Mouse (Mus musculus): Measurements from ENCODE around the gene Nr2c2ap. TPM values are rescaled to one million over a fixed set of nuclear protein-coding genes. Genes with fewer than 3 reads are reported as not detected.

Nr2c2ap gene
- polyA plus RNA-seq, 1 experiment from 2014 or later: 25.1 TPM

DNA sequence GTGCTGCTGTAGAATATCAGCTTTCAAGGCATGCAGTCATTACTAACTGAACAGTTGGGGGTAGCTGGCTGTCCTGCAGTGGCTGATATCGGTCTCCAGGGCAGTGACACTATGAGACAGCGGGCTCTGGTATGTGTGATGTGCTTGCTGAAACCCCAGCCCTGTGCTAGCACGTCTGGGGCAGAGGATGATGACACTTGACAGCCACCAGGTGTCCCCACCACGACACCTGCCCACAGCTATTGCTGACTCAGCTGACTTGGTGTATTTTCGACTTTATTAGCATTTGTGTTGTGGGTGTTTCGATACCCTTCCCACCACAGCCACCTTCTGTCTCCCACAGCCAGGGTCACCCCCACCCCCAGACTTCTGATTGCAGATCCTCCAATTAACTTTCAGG is 26.6 kb upstream of the Nr2c2ap start:
- Histone ChIP-seq H3K27ac (no peak overlapping the region), H3K4me1 (no peaks in the 10 kb centered on the region), H3K4me3 (no peak overlapping the region), H3K27me3 (peaks cover 35% of the 10 kb centered on the region), H3K4me2 (replicated peaks) (no peak overlapping the region), H3K36me3 (no peaks in the 10 kb centered on the region), H3K9me3 (no peaks in the 10 kb centered on the region), H3K9ac (no peak overlapping the region)
- WGBS: 14% methylated on average over 6 of the region's 6 CpGs
- no peak for ATAC-seq (ENCODE audit: low FRiP score, low read depth)

DNA sequence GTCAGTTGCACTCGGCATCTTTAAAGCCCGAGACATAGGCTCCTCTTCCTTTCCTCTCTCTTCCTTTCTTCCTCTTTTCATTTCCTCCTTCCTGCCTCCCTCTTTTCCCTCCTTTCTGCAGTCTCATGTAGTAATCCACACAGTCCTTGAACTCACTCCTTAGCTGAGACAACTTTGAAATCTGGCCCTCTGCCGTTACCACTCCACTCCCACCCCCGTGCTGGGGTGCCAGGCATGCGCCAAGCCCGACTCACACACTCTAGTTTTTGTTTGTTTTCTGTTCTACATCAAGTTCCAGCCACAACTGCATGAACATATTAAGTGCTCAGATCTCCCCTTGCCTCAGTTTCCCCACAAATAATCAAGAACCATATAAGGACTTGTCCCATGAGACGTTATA is 26.2 kb upstream of the Nr2c2ap start:
- H3K4me1 ChIP-seq: no peaks in the 10 kb centered on the region
- no peak overlapping the region for H3K4me2 ChIP-seq (replicated peaks)
- peaks cover 40% of the 10 kb centered on the region for H3K27me3 ChIP-seq
- H3K36me3 ChIP-seq: no peaks in the 10 kb centered on the region
- H3K4me3 ChIP-seq: no peak overlapping the region
- H3K9ac ChIP-seq: no peak overlapping the region
- no peak overlapping the region for H3K27ac ChIP-seq
- no peaks in the 10 kb centered on the region for H3K9me3 ChIP-seq
- WGBS: 77% methylated on average over 7 of the region's 7 CpGs
- no peak for ATAC-seq (ENCODE audit: low FRiP score, low read depth)

DNA sequence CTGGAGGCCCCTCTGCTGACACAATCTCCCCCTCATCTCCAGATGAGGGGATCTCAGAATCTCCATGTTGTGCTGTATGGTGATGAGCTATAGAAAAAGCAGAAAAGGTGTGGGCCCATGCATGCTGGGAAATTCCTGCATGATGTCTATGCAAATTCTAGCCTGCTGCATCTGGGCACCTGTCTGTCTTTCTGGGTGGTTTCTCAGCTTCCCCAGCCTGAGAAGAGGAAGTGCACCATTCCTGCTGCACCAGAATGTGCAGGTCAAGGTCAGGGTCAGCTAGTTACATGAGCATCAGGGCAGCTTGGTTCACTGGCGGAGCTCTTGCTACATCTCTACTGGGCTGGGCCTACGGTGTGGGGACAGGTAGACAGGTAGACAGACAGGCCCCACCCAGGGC is 20.7 kb upstream of the Nr2c2ap start:
- Histone ChIP-seq H3K9ac (no peak overlapping the region), H3K4me3 (no peak overlapping the region), H3K4me2 (replicated peaks) (no peak overlapping the region), H3K36me3 (no peaks in the 10 kb centered on the region), H3K27ac (no peak overlapping the region), H3K9me3 (no peaks in the 10 kb centered on the region), H3K4me1 (peaks cover 11% of the 10 kb centered on the region; the same call in 1 of the 2 replicates), H3K27me3 (peaks cover 90% of the 10 kb centered on the region)
- ATAC-seq (ENCODE audit: low FRiP score, low read depth): no peak
- 87% methylated on average over 2 of the region's 2 CpGs for WGBS

DNA sequence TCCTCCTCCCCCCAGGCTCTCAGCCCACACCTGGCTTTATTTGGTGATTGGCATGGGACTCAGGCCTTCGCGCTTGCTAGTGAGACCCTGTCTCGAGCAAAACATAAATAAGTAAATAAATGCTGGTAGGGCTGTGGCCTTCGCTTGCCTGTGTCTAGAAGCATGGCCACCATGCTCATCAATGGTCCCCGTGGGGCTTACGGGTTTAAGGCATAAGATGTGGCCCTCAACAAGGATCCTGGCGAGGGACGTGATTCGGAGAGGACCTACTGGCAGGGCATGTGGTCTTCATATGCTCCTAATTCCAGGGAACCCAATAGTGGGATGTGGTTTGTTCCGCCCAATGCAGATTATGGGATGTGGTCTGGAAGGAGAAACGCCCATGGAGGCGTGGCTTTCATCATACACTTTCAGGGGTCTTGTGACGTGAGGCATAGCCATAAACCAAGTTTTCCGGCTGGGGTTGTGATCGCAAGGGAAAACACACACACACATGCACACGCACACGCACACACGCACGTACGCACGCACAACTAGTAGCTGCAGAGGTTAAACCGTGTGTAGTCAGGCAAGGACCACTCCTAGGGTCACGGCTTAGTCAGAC is 19.8 kb upstream of the Nr2c2ap start:
- H3K4me1 ChIP-seq: peaks cover 11% of the 10 kb centered on the region; the same call in 1 of the 2 replicates
- H3K9ac ChIP-seq: no peak overlapping the region
- H3K4me2 ChIP-seq (replicated peaks): peak overlapping the region; percentile 32; the same call in 1 of the 2 replicates
- no peaks in the 10 kb centered on the region for H3K9me3 ChIP-seq
- H3K27me3 ChIP-seq: peaks cover 98% of the 10 kb centered on the region
- no peak overlapping the region for H3K27ac ChIP-seq
- no peaks in the 10 kb centered on the region for H3K36me3 ChIP-seq
- ATAC-seq (ENCODE audit: low FRiP score, low read depth): no peak
- WGBS: 43% methylated on average over 23 of the region's 23 CpGs
- H3K4me3 ChIP-seq: 0 out of 2 replicates have a peak overlapping the region, but pooled peaks have one; percentile 3

DNA sequence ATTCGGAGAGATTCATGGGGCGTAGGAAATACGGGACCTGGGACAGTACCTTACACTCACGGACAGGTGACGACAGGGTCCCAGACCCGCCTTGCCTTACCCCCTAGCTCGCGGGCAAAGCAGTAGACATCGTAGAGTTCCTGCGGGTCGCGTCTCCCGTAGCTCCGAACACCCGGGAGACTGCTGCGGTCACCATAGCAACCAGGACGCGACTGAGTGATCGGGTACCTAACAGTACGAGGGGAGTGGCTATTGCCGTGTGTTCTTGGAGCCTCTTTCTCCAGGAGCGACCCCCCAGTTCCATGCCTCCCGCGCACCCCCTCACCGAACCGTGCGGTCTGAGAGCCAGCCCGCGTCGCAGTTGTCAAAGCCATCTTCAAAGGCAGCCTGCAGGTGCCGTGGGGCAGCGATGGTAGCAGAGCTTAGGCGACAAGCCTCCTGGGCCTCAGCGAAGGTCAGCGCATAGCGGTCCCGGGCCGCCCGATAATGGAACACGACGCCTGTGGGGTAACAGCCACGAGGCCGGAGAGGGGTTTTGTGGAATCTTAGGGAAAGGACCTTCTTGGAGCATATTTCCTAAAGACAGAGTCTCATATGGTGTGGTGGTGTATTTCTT is 18.6 kb upstream of the Nr2c2ap start:
- Histone ChIP-seq H3K9me3 (no peaks in the 10 kb centered on the region), H3K9ac (no peak overlapping the region), H3K27ac (no peak overlapping the region), H3K36me3 (no peaks in the 10 kb centered on the region), H3K4me2 (replicated peaks) (no peak overlapping the region), H3K4me1 (peaks cover 11% of the 10 kb centered on the region; the same call in 1 of the 2 replicates), H3K27me3 (peaks cover 99% of the 10 kb centered on the region), H3K4me3 (no peak overlapping the region)
- WGBS: 7% methylated on average over 43 of the region's 43 CpGs
- ATAC-seq (ENCODE audit: low FRiP score, low read depth): no peak

DNA sequence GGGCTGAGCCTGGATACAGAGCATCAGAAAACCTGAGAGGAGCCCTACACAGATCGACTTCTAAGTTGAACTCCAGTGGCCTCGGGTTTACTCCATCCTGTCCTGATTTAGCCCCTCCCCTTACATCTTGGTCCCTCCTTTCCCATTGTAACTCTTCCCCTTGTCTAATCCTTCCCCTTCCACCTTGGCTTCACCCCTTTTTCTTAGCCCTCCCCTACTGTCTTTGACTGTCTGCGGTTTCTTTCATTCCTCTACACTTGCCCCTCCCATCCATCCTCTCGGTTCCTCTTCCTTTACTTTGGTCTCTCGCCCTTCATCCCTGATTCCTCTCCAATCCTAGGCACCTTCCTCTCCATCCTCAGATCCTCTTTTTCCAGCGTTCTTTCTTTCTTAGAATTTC is 16.6 kb upstream of the Nr2c2ap start:
- Histone ChIP-seq H3K27ac (no peak overlapping the region), H3K36me3 (no peaks in the 10 kb centered on the region), H3K9ac (no peak overlapping the region), H3K9me3 (no peaks in the 10 kb centered on the region), H3K4me3 (no peak overlapping the region), H3K4me1 (peaks cover 11% of the 10 kb centered on the region; the same call in 1 of the 2 replicates), H3K27me3 (peaks cover 100% of the 10 kb centered on the region), H3K4me2 (replicated peaks) (no peak overlapping the region)
- 21% methylated on average over 6 of the region's 6 CpGs for WGBS
- no peak for ATAC-seq (ENCODE audit: low FRiP score, low read depth)

DNA sequence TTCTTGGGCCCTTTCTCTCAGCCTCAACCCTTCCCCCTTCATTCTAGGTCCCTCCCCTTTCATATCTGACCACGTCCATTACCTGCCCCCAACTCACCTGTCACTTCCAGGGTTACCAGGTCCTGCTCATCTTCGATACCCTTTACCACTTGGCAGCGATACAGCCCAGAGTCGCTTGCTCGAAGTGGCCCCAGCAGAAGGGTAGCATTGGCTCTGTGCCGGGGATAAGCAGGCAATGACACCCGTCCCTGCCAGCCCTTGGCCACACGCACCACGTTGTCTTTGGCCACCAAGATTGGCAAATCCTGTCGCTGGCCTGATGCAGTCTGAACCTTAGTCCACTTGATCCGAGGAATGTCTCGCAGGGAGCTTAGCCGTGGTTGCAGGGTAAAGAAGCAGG is 16.2 kb upstream of the Nr2c2ap start:
- Histone ChIP-seq H3K27me3 (peaks cover 100% of the 10 kb centered on the region), H3K9ac (no peak overlapping the region), H3K4me2 (replicated peaks) (no peak overlapping the region), H3K36me3 (no peaks in the 10 kb centered on the region), H3K4me3 (no peak overlapping the region), H3K4me1 (peaks cover 11% of the 10 kb centered on the region; the same call in 1 of the 2 replicates), H3K27ac (no peak overlapping the region), H3K9me3 (no peaks in the 10 kb centered on the region)
- ATAC-seq (ENCODE audit: low FRiP score, low read depth): no peak
- 68% methylated on average over 13 of the region's 13 CpGs for WGBS

DNA sequence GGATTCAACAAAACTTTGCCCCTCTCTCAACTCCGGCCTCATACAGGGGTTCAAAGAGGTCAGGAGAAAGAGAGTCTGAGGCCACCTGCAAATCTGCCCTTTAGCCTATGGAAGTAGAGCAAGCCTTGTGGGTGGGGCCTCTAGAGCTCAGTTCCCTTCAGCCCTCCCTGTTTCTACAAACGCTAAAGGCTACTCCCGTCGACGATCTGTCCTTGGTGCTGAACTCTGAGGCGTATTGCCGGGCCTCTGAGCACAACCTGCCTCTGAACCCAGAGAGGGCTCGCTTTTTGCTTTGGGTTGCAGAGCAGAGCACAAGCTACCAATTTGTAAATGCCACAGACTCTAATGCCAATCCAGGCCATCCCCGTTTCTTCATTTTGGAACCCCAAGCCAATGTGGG is 13.5 kb upstream of the Nr2c2ap start:
- ATAC-seq (ENCODE audit: low FRiP score, low read depth): no peak
- H3K27me3 ChIP-seq: peaks cover 98% of the 10 kb centered on the region
- WGBS: 5% methylated on average over 9 of the region's 9 CpGs
- no peak overlapping the region for H3K27ac ChIP-seq
- H3K4me2 ChIP-seq (replicated peaks): no peak overlapping the region
- H3K9me3 ChIP-seq: no peaks in the 10 kb centered on the region
- H3K36me3 ChIP-seq: no peaks in the 10 kb centered on the region
- no peak overlapping the region for H3K9ac ChIP-seq
- H3K4me3 ChIP-seq: no peak overlapping the region
- peaks cover 7% of the 10 kb centered on the region; the same call in 1 of the 2 replicates for H3K4me1 ChIP-seq

DNA sequence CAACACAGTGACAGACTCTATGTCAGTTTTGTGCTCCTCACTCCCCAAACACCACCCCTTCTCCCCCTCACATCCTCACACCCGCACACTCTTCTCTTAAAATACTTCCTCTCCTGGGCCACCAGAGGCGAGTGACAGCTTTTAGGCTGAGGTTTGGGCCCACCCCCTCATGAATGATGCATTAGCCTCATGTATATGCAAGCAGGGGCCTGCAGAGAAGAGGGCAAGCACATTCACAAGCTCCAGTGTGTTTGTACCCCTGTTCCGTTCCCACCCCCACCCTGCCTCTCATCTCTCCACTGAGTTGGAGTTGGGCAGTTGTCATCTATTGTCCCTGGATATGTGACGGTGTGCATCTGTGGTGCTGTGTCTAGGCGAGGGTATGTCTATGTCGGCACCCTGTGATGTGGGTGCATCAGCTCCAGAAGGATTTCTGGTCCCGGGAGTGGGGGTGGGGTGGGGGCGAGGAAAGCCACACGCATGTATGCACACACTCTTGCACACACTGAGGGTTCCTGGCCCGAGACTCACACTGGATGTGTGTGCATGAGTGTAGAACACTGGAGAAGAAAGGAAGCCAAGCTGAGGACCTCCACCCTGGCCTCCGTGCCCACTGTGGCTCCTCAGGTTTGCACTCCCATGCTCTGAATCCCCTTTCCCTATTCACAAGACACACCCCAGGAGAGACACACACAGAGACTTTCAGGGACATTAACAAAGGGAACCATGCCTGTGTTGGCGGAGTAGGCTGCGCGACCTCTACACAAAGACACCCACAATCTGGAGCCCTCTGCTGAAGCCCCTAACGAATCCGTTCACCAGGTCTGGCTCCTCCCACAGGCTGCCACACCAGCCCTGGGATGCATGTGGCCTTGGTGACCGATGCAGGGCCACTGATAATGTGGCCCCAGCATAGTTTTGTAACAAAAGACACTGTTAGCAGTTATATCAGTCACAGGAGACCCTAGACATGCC is 12.1 kb upstream of the Nr2c2ap start:
- Histone ChIP-seq H3K9me3 (no peaks in the 10 kb centered on the region), H3K27ac (no peak overlapping the region), H3K36me3 (no peaks in the 10 kb centered on the region), H3K4me2 (replicated peaks) (no peak overlapping the region), H3K9ac (no peak overlapping the region), H3K27me3 (peaks cover 88% of the 10 kb centered on the region), H3K4me3 (no peak overlapping the region), H3K4me1 (peaks cover 6% of the 10 kb centered on the region; the same call in 1 of the 2 replicates)
- ATAC-seq (ENCODE audit: low FRiP score, low read depth): no peak
- 7% methylated on average over 17 of the region's 17 CpGs for WGBS

DNA sequence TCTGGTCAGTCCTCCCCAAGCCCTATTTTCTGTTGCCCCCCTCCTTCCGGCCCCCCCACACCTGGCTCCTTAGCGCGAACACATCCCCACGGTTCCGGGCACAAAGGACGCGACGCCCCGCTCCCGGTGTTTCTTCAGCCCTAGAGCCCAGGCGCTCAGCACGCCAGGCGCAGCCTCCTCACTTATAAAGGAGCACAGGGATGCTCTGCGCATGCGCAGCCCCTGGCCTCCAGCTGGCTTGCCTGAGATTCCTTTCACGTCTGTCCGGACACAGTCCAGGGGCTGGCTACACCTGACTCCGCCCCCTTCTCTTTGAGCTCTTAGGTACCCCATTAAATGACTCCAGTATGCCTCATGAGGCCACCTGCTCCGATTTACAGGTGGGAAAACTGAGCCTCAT is 10.5 kb upstream of the Nr2c2ap start, which contains the start of gene Ncan:
Gene Ncan, minus strand, starts transcription at position 207 of the 400 bp plus-strand sequence.
- no peak within 1 kb of the TSS for H3K27ac ChIP-seq
- H3K9me3 ChIP-seq: no peaks in the 10 kb centered on the region
- ATAC-seq (ENCODE audit: low FRiP score, low read depth): peak; percentile 45; the same call in 1 of the 2 replicates
- H3K4me1 ChIP-seq: peaks cover 6% of the 10 kb centered on the region; the same call in 1 of the 2 replicates
- H3K4me3 ChIP-seq: peak within 1 kb of the TSS; percentile 28
- WGBS: under 1% methylated on average over 19 of the region's 19 CpGs
- H3K27me3 ChIP-seq: peaks cover 78% of the 10 kb centered on the region
- H3K9ac ChIP-seq: peak within 1 kb of the TSS; percentile 39; the same call in 1 of the 2 replicates
- H3K36me3 ChIP-seq: no peaks in the 10 kb centered on the region
- H3K4me2 ChIP-seq (replicated peaks): peak within 1 kb of the TSS; percentile 63

DNA sequence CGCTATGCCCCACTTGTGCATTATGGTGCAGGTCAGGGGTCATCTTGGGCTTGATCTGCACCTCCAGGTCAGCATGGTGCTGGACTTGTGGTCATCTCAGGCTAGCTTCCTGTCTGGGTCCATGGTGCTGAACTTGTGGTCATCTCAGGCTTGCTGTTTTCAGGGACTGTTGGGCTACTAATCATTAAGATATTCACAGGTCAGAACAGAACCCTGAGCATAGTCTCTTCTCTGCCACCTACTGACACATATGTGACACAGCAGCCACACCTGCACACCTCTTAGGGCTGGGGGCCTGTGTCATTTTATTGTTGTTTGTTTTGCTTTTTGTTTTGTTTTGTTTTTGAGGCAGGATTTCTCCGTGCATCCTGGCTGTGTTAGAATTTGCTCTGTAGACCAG is 8.3 kb upstream of the Nr2c2ap start:
- Histone ChIP-seq H3K4me2 (replicated peaks) (no peak overlapping the region), H3K4me1 (peaks cover 6% of the 10 kb centered on the region; the same call in 1 of the 2 replicates), H3K4me3 (no peak overlapping the region), H3K9me3 (no peaks in the 10 kb centered on the region), H3K27me3 (peaks cover 59% of the 10 kb centered on the region), H3K27ac (no peak overlapping the region), H3K36me3 (no peaks in the 10 kb centered on the region), H3K9ac (no peak overlapping the region)
- ATAC-seq (ENCODE audit: low FRiP score, low read depth): no peak
- WGBS: 59% methylated on average over 2 of the region's 2 CpGs

DNA sequence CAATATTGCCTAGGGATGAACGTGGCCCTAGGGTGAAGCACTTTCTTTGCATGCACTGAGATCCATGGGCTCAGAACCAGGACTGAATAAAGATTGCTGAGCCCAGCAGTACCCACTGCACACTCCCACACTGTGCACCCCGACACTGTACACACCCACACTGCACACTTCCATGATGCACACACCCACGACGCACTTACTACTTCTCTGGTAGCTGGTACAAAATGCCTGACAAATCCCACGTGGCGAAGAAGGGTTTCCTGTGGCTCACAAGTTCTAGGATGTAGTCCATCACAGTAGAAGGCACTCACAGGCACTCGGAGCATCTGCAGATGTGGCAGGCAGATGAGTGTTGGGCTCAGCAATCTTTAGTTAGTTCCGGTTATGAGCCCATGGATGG is 6.1 kb upstream of the Nr2c2ap start:
- H3K27ac ChIP-seq: no peak overlapping the region
- ATAC-seq (ENCODE audit: low FRiP score, low read depth): no peak
- H3K36me3 ChIP-seq: no peaks in the 10 kb centered on the region
- H3K4me1 ChIP-seq: peaks cover 6% of the 10 kb centered on the region; the same call in 1 of the 2 replicates
- WGBS: 64% methylated on average over 8 of the region's 8 CpGs
- H3K4me3 ChIP-seq: no peak overlapping the region
- H3K9me3 ChIP-seq: no peaks in the 10 kb centered on the region
- H3K9ac ChIP-seq: no peak overlapping the region
- peaks cover 37% of the 10 kb centered on the region for H3K27me3 ChIP-seq
- H3K4me2 ChIP-seq (replicated peaks): no peak overlapping the region

All from limb, embryonic 13.5 days (tissue).